Mouse (Mus musculus): ENCODE results near the gene Nup188.

- TF ChIP-seq GATA1 (IDR thresholded peaks at IDR 0.05; ENCODE audit: borderline replicate concordance, low read length), result no peak
- TF ChIP-seq CTCF (IDR thresholded peaks at IDR 0.05; ENCODE audit: low read depth, low read length), result no peak
- TF ChIP-seq GATA2 (IDR thresholded peaks at IDR 0.05; ENCODE audit: borderline replicate concordance, low read depth, low read length), result no peak
Observed at GRCm38 (mm10) chr2:30247036-30247435, 39.2 kb upstream of the Nup188 start.

All from G1E (cell line).